Mouse (Mus musculus) E14TG2a.4 (cell line): Measurements from ENCODE around the gene Gsg1.

Experiments used
- H3K27me3 ChIP-seq: 2 replicates; pipeline ENCODE4 v1.6.1; 2014; ENCODE audit warnings: low read length, control low read depth; ENCODE audit not compliant: insufficient read depth
- H3K36me3 ChIP-seq: 2 replicates; pipeline ENCODE4 v1.6.1; 2014; ENCODE audit warnings: low read length, control low read depth; ENCODE audit not compliant: insufficient read depth
- H3K4me1 ChIP-seq: replicated peaks from 2 replicates; pipeline ENCODE4 v1.6.1; 2014; ENCODE audit warnings: low read depth, low read length, control low read depth
- H3K4me3 ChIP-seq: replicated peaks from 2 replicates; pipeline ENCODE4 v1.5.1; 2014; ENCODE audit warnings: mild to moderate bottlenecking, low read length
- H3K9me3 ChIP-seq: 2 replicates; pipeline ENCODE4 v1.6.1; 2014; ENCODE audit warnings: low read length, control low read depth
- CTCF ChIP-seq: conservative IDR thresholded peaks from 2 replicates; pipeline ENCODE4 v1.5.1; 2014; ENCODE audit warnings: low read length
- NANOG ChIP-seq: IDR thresholded peaks from 2 replicates; pipeline ENCODE4 v1.6.1; 2014; ENCODE audit warnings: borderline replicate concordance, low read length, mixed read lengths
- POU5F1 ChIP-seq: IDR thresholded peaks from 2 replicates; pipeline ENCODE4 v1.6.1; 2014; ENCODE audit warnings: low read length, borderline replicate concordance

Gene Gsg1

DNA sequence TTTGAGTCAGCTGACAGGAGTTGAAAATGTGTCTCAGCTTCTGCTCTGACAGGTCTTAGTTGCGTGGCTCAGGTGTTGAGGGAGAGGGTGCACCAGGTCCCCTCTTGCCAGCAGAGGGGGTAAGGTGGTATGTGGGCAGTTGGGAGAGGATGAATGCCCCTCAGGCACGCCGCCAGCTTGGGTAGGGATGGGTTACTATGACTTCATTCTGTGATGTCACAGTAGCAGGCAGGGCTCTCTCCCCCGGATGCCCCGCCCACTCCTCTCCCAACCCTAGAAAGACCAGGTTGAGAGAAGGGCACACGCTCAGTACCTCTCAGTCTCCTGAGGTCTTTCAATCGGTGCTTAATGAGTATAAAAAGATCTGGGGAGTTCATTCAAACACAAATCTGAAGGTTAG lies at the start of gene Gsg1:
Gene Gsg1, minus strand, starts transcription at position 199 of the 400 bp plus-strand sequence.
- no peak within 1 kb of the TSS for H3K4me3 ChIP-seq
- H3K4me1 ChIP-seq = peaks cover 44% of the 10 kb centered on the region
- peaks cover 18% of the 10 kb centered on the region for H3K27me3 ChIP-seq
- TF ChIP-seq NANOG (no peak), CTCF (no peak; the same call in 1 of the 2 replicates), POU5F1 (no peak)
- no peaks in the 10 kb centered on the region for H3K36me3 ChIP-seq
- H3K9me3 ChIP-seq = peaks cover 25% of the 10 kb centered on the region

DNA sequence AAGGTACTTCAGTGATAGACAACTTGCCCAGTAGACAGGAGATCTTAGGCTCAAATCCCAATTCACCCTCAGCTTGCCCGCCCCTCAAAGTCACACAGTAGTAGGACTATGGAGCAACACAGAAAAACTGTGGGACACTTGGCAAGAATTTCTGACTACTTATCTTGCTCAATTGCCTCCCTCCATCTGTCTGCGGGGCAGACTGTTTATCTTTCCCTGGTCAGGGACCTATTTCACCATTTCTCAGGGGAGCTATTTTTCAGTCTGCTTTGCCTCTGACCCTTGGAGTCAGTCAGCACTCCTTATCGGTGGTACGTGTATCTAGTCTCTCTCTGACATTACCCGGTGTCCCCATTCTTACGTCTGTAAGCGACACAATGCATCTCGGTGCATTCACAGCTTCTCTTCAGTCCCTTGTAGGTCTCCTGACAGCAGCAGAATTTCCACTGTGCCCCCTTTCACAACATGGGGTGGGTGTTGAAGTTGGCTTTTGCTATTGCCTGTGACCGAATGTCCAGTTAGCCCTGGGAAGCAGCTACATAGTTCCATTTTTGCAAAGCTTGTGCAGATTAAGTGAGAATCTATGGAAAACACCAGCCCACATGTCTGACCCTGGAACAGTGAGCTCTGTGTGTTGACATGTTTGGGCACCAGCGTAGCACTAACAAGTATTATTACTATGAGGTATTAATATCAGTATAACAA lies 48.4 kb upstream of the Gsg1 start:
- H3K9me3 ChIP-seq = no peaks in the 10 kb centered on the region
- no peaks in the 10 kb centered on the region for H3K4me1 ChIP-seq
- H3K4me3 ChIP-seq = no peak overlapping the region
- H3K27me3 ChIP-seq = peaks cover 42% of the 10 kb centered on the region
- TF ChIP-seq CTCF (no peak), NANOG (no peak), POU5F1 (no peak)
- no peaks in the 10 kb centered on the region for H3K36me3 ChIP-seq

DNA sequence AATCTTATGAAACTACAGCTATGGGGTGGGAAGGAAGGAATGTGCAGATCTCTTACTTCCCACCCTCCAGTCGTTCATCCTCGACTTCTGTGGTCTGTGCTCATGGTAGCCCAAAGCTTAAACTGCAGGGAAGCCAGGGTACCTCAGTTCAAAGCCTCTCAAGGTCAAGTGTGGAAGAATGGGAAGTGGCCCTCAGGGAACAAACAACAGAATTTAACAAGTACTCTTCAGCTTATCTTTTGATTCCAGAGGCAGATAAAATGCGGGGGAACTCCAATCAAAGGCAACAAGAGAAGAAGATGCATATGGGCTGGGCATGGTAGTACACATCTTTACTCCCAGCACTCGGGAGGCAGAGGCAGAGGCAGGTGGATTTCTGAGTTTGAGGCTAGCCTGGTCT lies 46.3 kb upstream of the Gsg1 start:
- Histone ChIP-seq H3K4me1 (no peaks in the 10 kb centered on the region; the same call in 1 of the 2 replicates), H3K36me3 (no peaks in the 10 kb centered on the region), H3K9me3 (no peaks in the 10 kb centered on the region), H3K27me3 (peaks cover 53% of the 10 kb centered on the region), H3K4me3 (no peak overlapping the region)
- TF ChIP-seq POU5F1 (no peak), CTCF (no peak), NANOG (no peak)

DNA sequence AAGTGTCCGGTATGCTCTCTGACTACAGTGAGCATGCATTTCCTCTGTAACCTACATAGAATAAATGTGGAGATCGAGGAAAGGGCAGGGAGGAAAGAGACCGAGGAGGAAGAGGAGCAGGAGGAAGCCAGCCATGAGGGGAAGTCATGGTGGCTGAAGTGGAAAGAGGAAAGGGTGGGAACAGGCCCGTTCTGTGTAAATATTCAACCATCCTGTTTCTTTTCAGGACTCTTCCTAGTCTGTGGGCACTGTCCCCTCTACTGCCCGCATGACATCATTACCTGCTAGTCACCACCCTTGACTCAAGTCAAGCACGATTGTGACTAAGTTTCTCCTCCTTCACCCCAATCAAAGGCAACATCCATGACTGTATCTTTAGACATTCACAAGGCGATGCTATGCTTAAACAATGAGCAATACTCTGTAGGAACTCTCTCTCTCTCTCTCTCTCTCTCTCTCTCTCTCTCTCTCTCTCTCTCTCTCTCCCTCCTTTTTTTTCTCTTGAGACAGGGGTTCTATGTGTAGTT lies 44.9 kb upstream of the Gsg1 start:
- Histone ChIP-seq H3K4me1 (no peaks in the 10 kb centered on the region; the same call in 1 of the 2 replicates), H3K9me3 (peaks cover 3% of the 10 kb centered on the region; the same call in 1 of the 2 replicates), H3K4me3 (no peak overlapping the region), H3K27me3 (peaks cover 50% of the 10 kb centered on the region), H3K36me3 (no peaks in the 10 kb centered on the region)
- TF ChIP-seq CTCF (no peak), POU5F1 (no peak), NANOG (no peak)

DNA sequence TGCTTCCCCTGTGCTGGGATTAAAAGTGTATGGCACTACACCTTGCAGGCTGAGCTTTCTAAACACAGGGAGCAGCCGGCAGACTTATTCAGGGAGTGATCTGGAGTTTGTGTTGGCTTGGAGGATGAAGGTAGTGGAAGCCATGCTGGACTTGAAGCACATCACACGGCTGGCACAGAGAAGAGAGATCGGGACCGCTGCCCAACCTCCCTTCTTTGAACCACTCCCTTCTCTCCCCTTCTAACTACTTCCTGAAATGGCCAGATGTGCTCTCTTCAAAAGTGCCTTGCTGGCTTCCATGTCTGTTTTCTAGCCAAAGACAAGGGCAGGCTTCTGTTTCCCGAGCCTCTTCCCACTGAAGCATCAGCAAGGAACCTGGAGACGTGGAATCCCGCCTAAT lies 43.4 kb upstream of the Gsg1 start:
- Histone ChIP-seq H3K27me3 (peaks cover 47% of the 10 kb centered on the region), H3K36me3 (no peaks in the 10 kb centered on the region), H3K9me3 (peaks cover 13% of the 10 kb centered on the region), H3K4me3 (no peak overlapping the region), H3K4me1 (no peaks in the 10 kb centered on the region; the same call in 1 of the 2 replicates)
- no peak for TF ChIP-seq NANOG

DNA sequence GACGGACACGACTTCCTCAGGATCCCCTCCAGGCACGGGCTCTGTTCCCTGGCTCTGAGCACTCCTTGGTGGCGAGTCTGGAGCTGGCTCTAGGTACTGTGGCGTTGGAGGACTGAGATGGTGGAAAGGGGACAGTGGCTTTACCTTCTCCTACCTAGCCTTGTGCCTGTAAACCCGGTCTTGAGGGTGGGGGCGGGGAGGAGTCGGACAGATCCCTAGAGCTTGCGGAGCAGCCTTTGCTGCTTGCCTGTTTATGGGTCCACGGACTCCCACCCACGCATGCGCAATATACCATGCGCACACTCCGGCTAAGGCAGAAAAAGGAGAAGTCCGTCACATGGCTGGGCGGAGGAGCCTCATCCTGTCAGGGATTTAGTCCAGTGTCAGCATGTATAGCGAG lies 42.1 kb upstream of the Gsg1 start:
- Histone ChIP-seq H3K27me3 (peaks cover 39% of the 10 kb centered on the region), H3K4me1 (no peaks in the 10 kb centered on the region; the same call in 1 of the 2 replicates), H3K4me3 (peak overlapping the region; percentile 18; the same call in 1 of the 2 replicates), H3K9me3 (peaks cover 13% of the 10 kb centered on the region), H3K36me3 (no peaks in the 10 kb centered on the region)
- TF ChIP-seq NANOG (no peak), POU5F1 (no peak), CTCF (no peak)

DNA sequence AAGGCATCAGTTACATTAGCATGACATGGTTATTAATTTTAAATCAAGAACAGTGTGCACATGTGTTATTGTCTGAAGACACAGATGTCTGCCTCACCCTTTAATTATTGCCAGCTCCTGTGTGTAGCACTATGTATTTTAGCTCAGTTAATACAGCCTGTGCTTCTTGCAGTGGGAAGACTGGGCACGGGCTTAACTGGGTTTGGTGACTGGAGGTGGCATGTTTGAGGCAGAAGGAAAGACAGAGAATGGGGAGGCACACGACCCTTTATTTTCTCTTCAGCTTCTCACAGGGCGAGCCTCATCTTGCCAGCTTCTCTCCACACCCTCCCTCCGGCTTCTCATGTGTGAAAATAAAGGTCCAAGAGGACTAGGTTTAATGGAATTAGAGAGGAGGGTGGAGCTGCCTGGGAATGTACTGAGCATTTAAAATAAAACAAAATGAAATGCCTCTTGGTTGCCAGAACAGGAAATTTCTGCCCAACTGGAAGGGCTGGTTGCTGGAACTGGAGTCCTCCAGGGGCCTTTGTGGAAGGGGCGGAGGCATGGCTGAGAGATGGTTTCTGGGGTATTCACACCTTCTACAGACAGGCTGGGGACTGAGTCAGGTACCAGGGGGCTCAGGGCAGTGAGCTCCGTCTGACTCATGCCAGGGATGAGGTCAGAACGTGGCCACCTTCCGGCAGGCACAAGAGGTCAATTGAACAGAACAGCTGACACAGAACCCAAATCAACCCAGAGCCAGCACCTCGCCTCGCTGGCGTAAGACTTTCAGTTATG lies 41.1 kb upstream of the Gsg1 start:
- H3K27me3 ChIP-seq = peaks cover 37% of the 10 kb centered on the region
- peaks cover 13% of the 10 kb centered on the region for H3K9me3 ChIP-seq
- TF ChIP-seq POU5F1 = no peak
- no peak for TF ChIP-seq CTCF
- no peak for TF ChIP-seq NANOG
- no peak overlapping the region for H3K4me3 ChIP-seq
- no peaks in the 10 kb centered on the region; the same call in 1 of the 2 replicates for H3K4me1 ChIP-seq
- no peaks in the 10 kb centered on the region for H3K36me3 ChIP-seq

DNA sequence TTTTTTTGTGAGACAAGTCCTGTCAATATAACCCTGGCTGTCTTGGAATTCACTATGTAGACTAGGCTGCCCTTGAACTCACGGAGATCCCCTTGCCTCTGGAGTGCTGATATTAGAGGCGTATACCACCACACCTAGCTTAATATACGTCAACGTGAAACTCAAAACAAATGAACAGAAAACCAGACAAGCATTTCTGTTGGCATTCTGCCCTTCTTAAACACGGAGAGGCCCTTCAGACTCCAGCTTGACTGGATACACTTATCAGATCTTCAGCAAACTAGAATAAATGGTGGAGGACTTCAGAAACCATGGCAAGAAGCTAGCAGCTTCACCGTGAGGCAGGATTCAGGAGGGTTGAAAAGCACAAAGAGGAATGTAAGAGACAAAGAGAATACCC lies 40.0 kb upstream of the Gsg1 start:
- Histone ChIP-seq H3K36me3 (no peaks in the 10 kb centered on the region), H3K4me3 (no peak overlapping the region), H3K27me3 (peaks cover 30% of the 10 kb centered on the region), H3K4me1 (no peaks in the 10 kb centered on the region; the same call in 1 of the 2 replicates), H3K9me3 (peaks cover 13% of the 10 kb centered on the region)
- TF ChIP-seq NANOG (no peak), CTCF (no peak), POU5F1 (no peak)
